Mouse (Mus musculus) liver, postnatal 0 days (tissue): ENCODE measurements around the gene Cdh18.
"Not testable (repeated sequence)": the region's sequence is repeated elsewhere in the genome, so short reads cannot be mapped to it uniquely, and the experiment has no call there.

Source experiments
- CTCF ChIP-seq: sonication (generic); IDR thresholded peaks from 2 replicates; pipeline ENCODE4 v1.5.1; 2016; ENCODE audit warnings: antibody characterized with exemption, low read depth
- EP300 ChIP-seq: IDR thresholded peaks from 2 replicates; pipeline ENCODE4 v1.6.1; 2016; ENCODE audit warnings: antibody characterized with exemption, low read depth, mild to moderate bottlenecking

DNA sequence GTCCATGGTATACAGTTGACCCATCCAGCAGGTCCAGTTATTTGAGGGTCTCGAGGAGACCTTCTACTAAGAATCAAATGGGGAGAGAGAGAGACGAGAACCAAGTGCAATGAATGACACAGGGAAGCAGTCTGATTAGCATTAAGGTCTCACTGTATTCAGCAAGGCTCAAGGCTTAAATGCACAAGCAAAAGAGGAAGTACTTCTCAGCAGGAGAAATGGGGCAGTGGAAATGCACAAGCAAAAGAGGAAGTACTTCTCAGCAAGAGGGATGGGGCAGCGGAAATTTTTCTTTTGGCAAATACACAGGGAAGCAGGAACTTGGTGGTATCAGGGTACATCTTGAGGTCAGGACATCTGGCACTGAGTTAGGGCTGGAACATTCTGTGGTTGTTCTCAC, 217.8 kb downstream of the Cdh18 start:
- not testable (repeated sequence) for TF ChIP-seq CTCF, EP300
